Mouse (Mus musculus): ENCODE results near the gene Pcyox1. TPM values are rescaled to one million over a fixed set of nuclear protein-coding genes. Genes with fewer than 3 reads are reported as not detected.

Gene Pcyox1
- total and polyA plus RNA-seq, 2 experiments from 2014 or later: 44.5 to 44.7 TPM

GRCm38 (mm10) chr6:86404100-86404861, 7.3 kb upstream of the Pcyox1 start, which contains the start of gene Tia1:
Gene Tia1 (plus strand): TSS chr6:86404219.
- Histone ChIP-seq H3K27ac (ENCODE audit: low read depth) (peak within 1 kb of the TSS; percentile 100), H3K36me3 (replicated peaks; ENCODE audit: control insufficient read depth, insufficient read depth, low read length) (peaks cover 4% of the 10 kb centered on the region; the same call in 1 of the 2 replicates), H3K4me2 (ENCODE audit: low read depth, low read length) (peak within 1 kb of the TSS; percentile 64), H3K27me3 (ENCODE audit: control insufficient read depth, insufficient read depth, low read length) (no peaks in the 10 kb centered on the region), H3K4me1 (ENCODE audit: control insufficient read depth, insufficient read depth) (0 out of 2 replicates have a peak, but pooled peaks cover 6% of the 10 kb centered on the region), H3K9ac (replicated peaks; ENCODE audit: low read depth, low read length) (peak within 1 kb of the TSS; percentile 96), H3K9me3 (replicated peaks; ENCODE audit: control insufficient read depth, low read length) (no peaks in the 10 kb centered on the region), H3K4me3 (ENCODE audit: low read depth, low read length) (peak within 1 kb of the TSS; percentile 87)
- TF ChIP-seq EP300 (IDR thresholded peaks at IDR 0.05; ENCODE audit: low read depth) (0 out of 2 replicates have a peak, but pooled peaks have one; percentile 50), CTCF (IDR thresholded peaks at IDR 0.05; ENCODE audit: low read depth) (no peak)
- ATAC-seq (ENCODE audit: insufficient read depth, low read depth): peak; percentile 95
- WGBS: under 1% methylated on average over 62 of the region's 62 CpGs
- DNase-seq (ENCODE audit: low spot score): peak; percentile 99

GRCm38 (mm10) chr6:86403728-86404099, 6.8 kb upstream of the Pcyox1 start:
- TF ChIP-seq EP300 (IDR thresholded peaks at IDR 0.05; ENCODE audit: low read depth) (no peak), CTCF (IDR thresholded peaks at IDR 0.05; ENCODE audit: low read depth) (no peak)
- peak; percentile 61 for ATAC-seq (ENCODE audit: insufficient read depth, low read depth)
- H3K9ac ChIP-seq (replicated peaks; ENCODE audit: low read depth, low read length): no peak overlapping the region
- peak overlapping the region; percentile 100 for H3K27ac ChIP-seq (ENCODE audit: low read depth)
- H3K4me3 ChIP-seq (ENCODE audit: low read depth, low read length): peak overlapping the region; percentile 87
- no peaks in the 10 kb centered on the region for H3K27me3 ChIP-seq (ENCODE audit: control insufficient read depth, insufficient read depth, low read length)
- 0 out of 2 replicates have a peak, but pooled peaks cover 6% of the 10 kb centered on the region for H3K4me1 ChIP-seq (ENCODE audit: control insufficient read depth, insufficient read depth)
- 1% methylated on average over 15 of the region's 15 CpGs for WGBS
- H3K4me2 ChIP-seq (ENCODE audit: low read depth, low read length): peak overlapping the region; percentile 55
- peaks cover 4% of the 10 kb centered on the region; the same call in 1 of the 2 replicates for H3K36me3 ChIP-seq (replicated peaks; ENCODE audit: control insufficient read depth, insufficient read depth, low read length)
- H3K9me3 ChIP-seq (replicated peaks; ENCODE audit: control insufficient read depth, low read length): no peaks in the 10 kb centered on the region
- no peak for DNase-seq (ENCODE audit: low spot score)

- peak overlapping the region; percentile 55 for H3K4me2 ChIP-seq (ENCODE audit: low read depth, low read length)
- H3K9me3 ChIP-seq (replicated peaks; ENCODE audit: control insufficient read depth, low read length): no peaks in the 10 kb centered on the region
- 37% methylated on average over 12 of the region's 12 CpGs for WGBS
- H3K27me3 ChIP-seq (ENCODE audit: control insufficient read depth, insufficient read depth, low read length): no peaks in the 10 kb centered on the region
- TF ChIP-seq EP300 (IDR thresholded peaks at IDR 0.05; ENCODE audit: low read depth) (no peak), CTCF (IDR thresholded peaks at IDR 0.05; ENCODE audit: low read depth) (no peak)
- H3K4me1 ChIP-seq (ENCODE audit: control insufficient read depth, insufficient read depth): peaks cover 7% of the 10 kb centered on the region; the same call in 1 of the 2 replicates
- H3K36me3 ChIP-seq (replicated peaks; ENCODE audit: control insufficient read depth, insufficient read depth, low read length): peaks cover 4% of the 10 kb centered on the region; the same call in 1 of the 2 replicates
- no peak overlapping the region for H3K9ac ChIP-seq (replicated peaks; ENCODE audit: low read depth, low read length)
- DNase-seq (ENCODE audit: low spot score) (no peak), ATAC-seq (ENCODE audit: insufficient read depth, low read depth) (no peak)
- no peak overlapping the region for H3K27ac ChIP-seq (ENCODE audit: low read depth)
- H3K4me3 ChIP-seq (ENCODE audit: low read depth, low read length): peak overlapping the region; percentile 87
Observed at GRCm38 (mm10) chr6:86402681-86403607, 6.0 kb upstream of the Pcyox1 start.

GRCm38 (mm10) chr6:86400972-86401371, 4.0 kb upstream of the Pcyox1 start:
- H3K4me1 ChIP-seq (ENCODE audit: control insufficient read depth, insufficient read depth): peaks cover 12% of the 10 kb centered on the region
- peak; percentile 86 for DNase-seq (ENCODE audit: low spot score)
- H3K27me3 ChIP-seq (ENCODE audit: control insufficient read depth, insufficient read depth, low read length): no peaks in the 10 kb centered on the region
- TF ChIP-seq EP300 (IDR thresholded peaks at IDR 0.05; ENCODE audit: low read depth): no peak
- peak; percentile 74 for TF ChIP-seq CTCF (IDR thresholded peaks at IDR 0.05; ENCODE audit: low read depth)
- 5% methylated on average over 9 of the region's 9 CpGs for WGBS
- ATAC-seq (ENCODE audit: insufficient read depth, low read depth): peak; percentile 30
- no peaks in the 10 kb centered on the region for H3K9me3 ChIP-seq (replicated peaks; ENCODE audit: control insufficient read depth, low read length)
- H3K4me2 ChIP-seq (ENCODE audit: low read depth, low read length): peak overlapping the region; percentile 46
- no peak overlapping the region for H3K9ac ChIP-seq (replicated peaks; ENCODE audit: low read depth, low read length)
- 0 out of 2 replicates have a peak overlapping the region, but pooled peaks have one; percentile 6 for H3K4me3 ChIP-seq (ENCODE audit: low read depth, low read length)
- H3K36me3 ChIP-seq (replicated peaks; ENCODE audit: control insufficient read depth, insufficient read depth, low read length): no peaks in the 10 kb centered on the region
- no peak overlapping the region for H3K27ac ChIP-seq (ENCODE audit: low read depth)

GRCm38 (mm10) chr6:86399995-86400394, 3.0 kb upstream of the Pcyox1 start:
- TF ChIP-seq EP300 (IDR thresholded peaks at IDR 0.05; ENCODE audit: low read depth) (no peak), CTCF (IDR thresholded peaks at IDR 0.05; ENCODE audit: low read depth) (no peak)
- no peak overlapping the region for H3K4me3 ChIP-seq (ENCODE audit: low read depth, low read length)
- H3K9ac ChIP-seq (replicated peaks; ENCODE audit: low read depth, low read length): no peak overlapping the region
- 73% methylated on average over 2 of the region's 2 CpGs for WGBS
- no peak overlapping the region for H3K27ac ChIP-seq (ENCODE audit: low read depth)
- ATAC-seq (ENCODE audit: insufficient read depth, low read depth) (no peak), DNase-seq (ENCODE audit: low spot score) (no peak)
- H3K9me3 ChIP-seq (replicated peaks; ENCODE audit: control insufficient read depth, low read length): no peaks in the 10 kb centered on the region
- no peaks in the 10 kb centered on the region for H3K27me3 ChIP-seq (ENCODE audit: control insufficient read depth, insufficient read depth, low read length)
- no peak overlapping the region for H3K4me2 ChIP-seq (ENCODE audit: low read depth, low read length)
- H3K36me3 ChIP-seq (replicated peaks; ENCODE audit: control insufficient read depth, insufficient read depth, low read length): no peaks in the 10 kb centered on the region
- H3K4me1 ChIP-seq (ENCODE audit: control insufficient read depth, insufficient read depth): peaks cover 21% of the 10 kb centered on the region
